Mouse (Mus musculus) ovary, postnatal 36 days (tissue): ENCODE data around the gene Inca1.

Experiments
- DNase-seq: peaks from one replicate; pipeline ENCODE4 v3.0.0; 2022; ENCODE audit warnings: low spot score, mixed read lengths

Gene Inca1

GRCm38 (mm10) chr11:70652884-70653344 is 47.0 kb downstream of the Inca1 start:
- no peak for DNase-seq

DNA sequence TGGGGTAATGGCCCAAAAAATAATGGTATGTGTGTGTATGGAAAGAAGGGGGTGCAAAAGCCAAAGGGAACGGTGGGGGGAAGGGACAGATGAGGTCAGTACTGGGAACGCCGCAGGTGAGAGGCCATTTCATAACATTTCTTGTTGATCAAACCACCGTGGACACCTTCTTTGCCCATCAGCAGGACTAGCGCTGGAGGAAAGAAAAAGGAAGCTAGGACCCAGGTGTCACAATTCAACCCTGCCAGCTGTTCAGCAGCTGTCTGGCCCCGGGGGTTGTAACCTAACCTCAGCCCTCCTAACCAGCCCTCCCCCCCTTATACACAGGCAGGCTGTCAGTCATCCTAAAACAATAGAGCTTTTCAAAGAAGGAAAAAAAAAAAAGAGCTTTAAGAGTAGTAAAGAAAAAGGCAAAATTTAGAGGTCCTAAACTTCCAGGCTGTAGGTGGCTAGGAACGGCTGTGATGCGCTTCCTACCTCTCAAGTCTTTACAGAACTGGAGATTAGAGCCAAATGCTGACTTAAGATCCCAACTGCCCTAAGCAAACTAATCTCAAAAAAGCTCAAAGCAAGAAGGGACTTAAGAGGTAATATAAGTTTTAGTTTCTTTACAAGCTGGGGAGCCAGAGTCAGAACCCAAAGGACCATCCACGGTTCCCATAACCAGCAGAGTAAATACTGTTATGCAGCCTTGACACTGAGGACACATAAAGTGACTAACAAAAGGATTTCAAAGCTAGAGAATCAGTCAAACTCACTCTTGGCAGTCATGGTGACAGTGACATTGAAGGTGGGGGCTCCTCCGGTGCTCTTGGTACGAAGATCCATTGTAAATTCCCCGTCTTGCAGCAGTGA is 47.7 kb downstream of the Inca1 start:
- no peak for DNase-seq

GRCm38 (mm10) chr11:70651391-70651790 is 48.6 kb downstream of the Inca1 start:
- DNase-seq, result no peak

DNA sequence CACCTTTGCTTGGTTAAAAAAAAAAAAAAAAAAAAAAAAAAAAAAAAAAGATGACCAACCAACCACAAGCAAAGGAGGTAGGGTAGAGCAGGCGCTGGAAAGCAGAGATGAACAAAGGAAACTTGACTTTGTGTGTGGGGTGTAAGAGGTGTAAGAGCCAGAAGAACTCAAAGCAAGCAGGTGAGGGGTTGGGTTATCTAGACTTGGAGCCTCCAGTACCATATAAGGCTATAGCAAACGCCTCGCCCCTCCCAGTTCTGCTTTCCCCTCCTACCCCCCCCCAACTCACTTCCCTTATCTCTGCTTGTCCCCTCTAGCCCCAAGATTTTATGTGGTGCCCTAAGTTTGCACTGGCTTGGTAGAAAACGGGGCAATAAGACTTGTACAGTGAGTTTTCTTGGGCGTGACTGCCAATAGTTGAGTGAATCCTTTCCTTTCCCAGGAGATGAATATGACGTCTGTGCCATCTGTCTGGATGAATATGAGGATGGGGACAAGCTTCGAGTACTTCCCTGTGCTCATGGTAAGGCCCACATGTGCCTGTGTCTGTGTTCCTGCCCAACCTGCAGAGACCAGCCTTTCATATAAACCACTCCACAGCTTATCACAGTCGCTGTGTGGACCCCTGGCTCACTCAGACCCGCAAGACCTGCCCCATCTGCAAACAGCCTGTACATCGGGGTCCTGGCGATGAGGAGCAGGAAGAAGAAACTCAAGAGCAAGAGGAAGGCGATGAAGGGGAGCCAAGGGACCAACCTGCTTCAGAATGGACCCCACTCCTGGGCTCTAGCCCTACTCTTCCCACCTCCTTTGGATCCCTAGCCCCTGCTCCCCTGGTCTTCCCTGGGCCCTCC is 49.4 kb downstream of the Inca1 start:
- no peak for DNase-seq

DNA sequence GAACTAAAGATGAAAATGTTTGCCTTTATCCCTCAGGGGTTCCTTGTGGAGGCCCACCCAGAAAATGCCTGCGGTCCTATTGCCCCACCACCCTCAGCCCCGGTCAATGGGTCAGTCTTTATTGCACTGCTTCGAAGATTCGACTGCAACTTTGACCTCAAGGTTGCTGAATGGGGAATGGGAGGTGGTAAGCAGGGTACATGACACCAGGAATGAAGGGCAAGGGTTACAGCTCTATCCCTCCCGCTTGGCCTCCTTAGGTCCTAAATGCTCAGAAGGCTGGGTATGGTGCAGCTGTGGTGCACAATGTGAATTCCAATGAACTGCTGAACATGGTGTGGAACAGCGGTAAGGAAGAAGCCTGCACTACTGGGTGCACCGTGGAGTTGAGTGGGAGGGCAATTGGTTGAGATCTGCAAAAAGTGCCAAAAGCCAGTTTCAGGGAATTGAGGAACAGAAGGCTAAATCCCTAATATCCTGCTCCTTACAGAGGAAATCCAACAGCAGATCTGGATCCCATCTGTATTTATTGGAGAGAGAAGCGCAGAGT is 50.7 kb downstream of the Inca1 start:
- no peak for DNase-seq

DNA sequence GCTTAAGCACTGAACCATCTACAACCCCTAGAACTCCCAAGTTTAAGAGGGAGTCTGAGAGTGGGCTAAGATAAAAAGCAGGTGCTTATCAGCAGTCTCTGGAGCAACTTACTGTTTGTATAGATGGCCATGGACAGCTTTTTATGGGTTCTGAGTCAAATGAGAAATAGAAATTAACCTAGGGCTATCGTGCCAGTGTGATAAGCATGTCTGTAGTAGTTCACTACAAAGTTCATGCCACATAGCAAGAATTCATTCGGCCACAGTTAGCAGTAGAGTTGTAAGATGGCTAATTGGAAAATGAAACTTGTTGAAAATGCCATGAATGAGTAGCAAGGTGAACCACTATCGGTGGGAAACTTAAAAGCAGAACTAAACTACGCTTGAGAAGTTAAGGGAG is 51.4 kb downstream of the Inca1 start:
- DNase-seq, result no peak

GRCm38 (mm10) chr11:70647716-70648420 is 52.1 kb downstream of the Inca1 start:
- DNase-seq, result peak; percentile 50

- peak; percentile 94 for DNase-seq
Measured at GRCm38 (mm10) chr11:70646691-70647650, 53.0 kb downstream of the Inca1 start, which contains the start of the genes Rnf167 and Slc25a11. TSS of gene Rnf167 (plus strand) at chr11:70647235. TSS of gene Slc25a11 (minus strand) at chr11:70647479.

DNA sequence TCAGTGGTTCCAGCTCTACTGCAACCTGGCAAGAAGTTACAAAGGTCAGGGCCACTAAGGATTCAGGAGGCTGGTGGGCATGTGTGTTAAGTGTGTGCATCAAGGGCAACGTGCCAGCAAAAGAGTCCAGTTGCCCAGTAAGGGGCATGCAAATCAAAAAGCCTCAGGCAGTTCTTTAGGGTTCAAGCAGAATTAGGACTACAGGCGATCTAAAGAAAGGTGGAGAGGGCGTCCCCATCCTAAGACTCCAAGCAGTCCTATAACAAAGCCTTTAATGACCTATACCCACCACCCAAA is 53.7 kb downstream of the Inca1 start:
- no peak for DNase-seq

GRCm38 (mm10) chr11:70645461-70646258 is 54.3 kb downstream of the Inca1 start:
- no peak for DNase-seq

GRCm38 (mm10) chr11:70644564-70645103 is 55.3 kb downstream of the Inca1 start:
- DNase-seq, result no peak

DNA sequence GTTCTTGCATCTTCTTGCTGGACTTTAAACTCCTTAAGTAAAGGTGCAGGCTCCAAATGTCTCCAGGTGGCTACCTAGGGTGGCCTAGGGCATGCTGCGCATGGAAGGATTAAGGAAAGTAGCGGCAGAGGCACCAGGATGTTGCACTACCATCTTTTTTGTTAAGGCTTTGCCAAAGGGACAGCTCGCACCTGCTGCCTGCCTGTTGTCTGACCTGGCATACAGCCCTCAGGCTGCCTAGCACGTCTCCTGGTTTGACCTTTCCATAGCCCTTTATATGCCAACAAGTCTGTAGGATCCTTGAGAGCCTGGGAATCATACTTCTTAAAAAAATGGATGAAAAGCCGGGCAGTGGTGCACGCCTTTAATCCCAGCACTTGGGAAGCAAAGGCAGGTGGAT is 56.9 kb downstream of the Inca1 start:
- DNase-seq, result no peak

- DNase-seq, result no peak
Measured at GRCm38 (mm10) chr11:70641241-70641640, 58.7 kb downstream of the Inca1 start.

DNA sequence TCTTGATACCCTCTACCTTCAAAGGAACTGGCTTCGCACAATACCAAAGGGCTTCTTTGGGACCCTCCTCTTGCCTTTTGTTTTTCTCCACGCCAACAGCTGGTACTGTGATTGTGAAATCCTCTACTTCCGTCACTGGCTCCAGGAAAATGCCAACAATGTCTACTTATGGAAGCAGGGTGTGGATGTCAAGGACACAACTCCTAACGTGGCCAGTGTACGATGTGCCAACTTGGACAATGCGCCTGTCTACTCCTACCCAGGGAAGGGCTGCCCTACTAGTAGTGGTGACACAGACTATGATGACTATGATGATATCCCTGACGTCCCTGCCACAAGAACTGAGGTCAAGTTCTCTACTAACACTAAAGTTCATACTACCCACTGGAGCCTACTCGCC is 60.0 kb downstream of the Inca1 start:
- no peak for DNase-seq

- DNase-seq, result no peak
Measured at GRCm38 (mm10) chr11:70638714-70639278, 61.2 kb downstream of the Inca1 start, which contains the start of gene Gp1ba. TSS of gene Gp1ba (plus strand) at chr11:70639122.
